Mouse (Mus musculus) gastrocnemius, postnatal 10 days (tissue): ENCODE results near the gene Rgs2. TPM values are rescaled to one million over a fixed set of nuclear protein-coding genes. Genes with fewer than 3 reads are reported as not detected.

Source experiments
- DNase-seq: peaks from one replicate; pipeline ENCODE4 v3.0.0; 2021; ENCODE audit warnings: mixed read lengths
- total RNA-seq, 2 experiments: library from RNA; stranded (reverse); gene quantifications; 2 replicates each; pipeline ENCODE4 v1.2.3; 2021

The Rgs2 gene
- total RNA-seq, 2 experiments from 2014 or later = 14.1 to 15.7 TPM

- no peak for DNase-seq
These were observed 18.9 kb downstream of the Rgs2 start for GRCm38 (mm10) chr1:143984988-143985625.

GRCm38 (mm10) chr1:143982765-143983312 lies 21.1 kb downstream of the Rgs2 start:
- DNase-seq = no peak

GRCm38 (mm10) chr1:143982085-143982764 lies 21.7 kb downstream of the Rgs2 start:
- DNase-seq = no peak

DNA sequence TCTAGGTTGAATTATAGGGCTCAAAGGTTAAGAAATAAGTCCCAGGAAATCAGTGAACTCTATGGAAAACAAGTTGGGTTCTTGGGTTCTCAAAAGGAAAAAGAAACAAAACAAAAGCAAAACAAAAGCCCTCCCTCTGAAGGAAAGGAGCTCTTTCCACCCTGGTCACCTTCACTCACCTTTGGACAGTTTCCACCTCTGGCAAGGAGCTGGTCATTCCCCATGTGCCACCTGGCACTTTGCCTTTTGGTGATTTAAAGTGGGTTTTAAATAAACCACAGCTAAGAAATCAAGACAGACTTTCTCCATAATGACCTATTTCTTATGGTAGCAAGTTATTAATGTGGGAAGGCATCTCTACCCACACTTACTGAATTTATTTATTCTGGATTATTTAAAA lies 23.1 kb downstream of the Rgs2 start:
- DNase-seq = no peak

GRCm38 (mm10) chr1:143974637-143975036 lies 29.3 kb downstream of the Rgs2 start:
- no peak for DNase-seq

GRCm38 (mm10) chr1:143962301-143962700 lies 41.7 kb downstream of the Rgs2 start:
- DNase-seq = no peak

DNA sequence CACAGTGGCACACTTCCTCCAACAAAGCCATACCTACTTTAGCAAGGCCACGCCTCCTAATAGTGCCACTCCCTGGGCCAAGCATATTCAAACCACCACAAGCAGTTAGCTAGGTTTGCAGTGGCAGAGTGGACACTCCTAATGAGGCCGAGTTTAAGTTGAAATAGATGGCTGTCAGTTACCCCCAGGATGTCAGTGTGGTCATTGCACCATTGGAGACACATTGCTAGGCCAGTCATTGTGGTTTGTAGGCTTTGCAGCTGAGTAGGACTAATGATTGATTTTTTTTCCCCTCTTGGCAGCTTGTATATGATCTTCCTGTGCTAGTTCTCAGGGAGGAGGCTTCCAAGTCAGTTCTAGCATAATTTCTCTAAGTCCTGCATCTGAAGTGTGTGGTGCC lies 43.6 kb downstream of the Rgs2 start:
- DNase-seq = no peak

DNA sequence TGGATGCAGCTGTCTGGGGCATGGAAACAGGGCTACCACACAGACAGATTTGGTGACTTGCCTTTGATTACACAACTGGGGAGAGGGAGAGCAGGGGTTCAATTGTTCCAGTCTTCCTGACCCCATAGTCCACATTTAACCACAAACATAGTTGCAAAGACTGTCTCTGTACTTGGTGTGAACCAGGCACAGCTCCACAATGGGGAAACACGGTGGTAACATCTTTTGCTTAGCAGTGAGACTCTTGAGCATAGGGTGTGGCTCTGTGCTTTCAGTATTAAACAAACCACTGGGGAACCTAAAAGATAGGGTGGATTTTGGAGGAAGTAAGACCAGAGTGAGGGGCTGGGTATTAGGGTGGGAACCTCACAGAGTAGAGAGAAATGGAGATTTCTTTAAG lies 47.9 kb downstream of the Rgs2 start:
- no peak for DNase-seq

- DNase-seq = no peak
These were observed 51.1 kb downstream of the Rgs2 start for GRCm38 (mm10) chr1:143952841-143953240.

Other genes starting within 250 kb of the Rgs2 start
- 1 to 10 TPM; 4.3 to 6.1 TPM for gene Trove2, start 227.1 kb downstream of the Rgs2 start, total RNA-seq
- 10 to 100 TPM; 21.4 to 26.5 TPM for gene Uchl5, start 226.9 kb downstream of the Rgs2 start, total RNA-seq
- gene Rgs13, start 173.2 kb upstream of the Rgs2 start, total RNA-seq = under 1 TPM; 0.14 to 0.34 TPM
- not detected for gene Rgs1, start 245.1 kb upstream of the Rgs2 start, total RNA-seq